Mouse (Mus musculus): Measurements from ENCODE around the gene Procr.

- peak; percentile 52; the same call in 1 of the 2 replicates for TF ChIP-seq CTCF (IDR thresholded peaks at IDR 0.05; ENCODE audit: borderline replicate concordance, extremely low read depth, insufficient read depth, insufficient read length)
- TF ChIP-seq POLR2A (IDR thresholded peaks at IDR 0.05; ENCODE audit: borderline replicate concordance, extremely low read depth, insufficient read depth, insufficient read length, poor library complexity, severe bottlenecking): no peak
Measured at GRCm38 (mm10) chr2:155755746-155756145, 4.8 kb downstream of the Procr start.
